Mouse (Mus musculus) neural tube, embryonic 14.5 days (tissue): ENCODE data around the gene 1700020N01Rik. TPM values are rescaled to one million over a fixed set of nuclear protein-coding genes. Genes with fewer than 3 reads are reported as not detected.

Experiments
- ATAC-seq: fragments of 200-750 bp; cut with Nextera tagmentation; 2 replicates; pipeline ENCODE4 v1.8.0; 2017; ENCODE audit warnings: low read depth, mild to moderate bottlenecking, moderate TSS enrichment, moderate library complexity
- H3K27ac ChIP-seq: fragments of 300-500 bp; sonication (generic); 2 replicates; pipeline ENCODE4 v1.5.1; 2014; ENCODE audit warnings: low read depth, mild to moderate bottlenecking, control low read depth, low read length, moderate library complexity, mixed read lengths
- H3K27me3 ChIP-seq: fragments of 300-500 bp; sonication (generic); 2 replicates; pipeline ENCODE4 v1.6.1; 2014; ENCODE audit warnings: low read length; ENCODE audit not compliant: control insufficient read depth, insufficient read depth
- H3K36me3 ChIP-seq: fragments of 300-500 bp; sonication (generic); 2 replicates; pipeline ENCODE4 v1.6.1; 2014; ENCODE audit warnings: low read length, mixed read lengths; ENCODE audit not compliant: control insufficient read depth, insufficient read depth
- H3K4me1 ChIP-seq: fragments of 300-500 bp; sonication (generic); 2 replicates; pipeline ENCODE4 v1.6.1; 2014; ENCODE audit warnings: low read length; ENCODE audit not compliant: control insufficient read depth, insufficient read depth
- H3K4me2 ChIP-seq: fragments of 300-500 bp; sonication (generic); 2 replicates; pipeline ENCODE4 v1.6.1; 2014; ENCODE audit warnings: mild to moderate bottlenecking, low read depth, low read length, control low read depth
- H3K4me3 ChIP-seq: fragments of 300-500 bp; sonication (generic); 2 replicates; pipeline ENCODE4 v1.5.1; 2014; ENCODE audit warnings: low read depth, low read length, control low read depth, mixed read lengths
- H3K9ac ChIP-seq: fragments of 300-500 bp; sonication (generic); replicated peaks from 2 replicates; pipeline ENCODE4 v1.6.1; 2014; ENCODE audit warnings: low read depth, mild to moderate bottlenecking, control low read depth, low read length, mixed read lengths
- H3K9me3 ChIP-seq: fragments of 300-500 bp; sonication (generic); 2 replicates; pipeline ENCODE4 v1.6.1; 2016; ENCODE audit warnings: low read length; ENCODE audit not compliant: control insufficient read depth
- WGBS: fragments of 180-500 bp; shearing (Covaris S2); extraction: QIAGEN DNeasy Blood & Tissue Kit; methylation state at CpG from one replicate; pipeline ENCODE4 v1.1.7; 2014; 5-methylcytosine and 5-hydroxymethylcytosine counted together
- polyA plus RNA-seq: library from polyadenylated mRNA; unstranded; fragments of >200 nt; fragmentation: Nextera tagmentation; extraction: Ambion mirVana; gene quantifications from 2 replicates; pipeline ENCODE4 v1.2.1, GENCODE M21; 2014

The 1700020N01Rik gene
- not detected in 2 replicates for polyA plus RNA-seq

DNA sequence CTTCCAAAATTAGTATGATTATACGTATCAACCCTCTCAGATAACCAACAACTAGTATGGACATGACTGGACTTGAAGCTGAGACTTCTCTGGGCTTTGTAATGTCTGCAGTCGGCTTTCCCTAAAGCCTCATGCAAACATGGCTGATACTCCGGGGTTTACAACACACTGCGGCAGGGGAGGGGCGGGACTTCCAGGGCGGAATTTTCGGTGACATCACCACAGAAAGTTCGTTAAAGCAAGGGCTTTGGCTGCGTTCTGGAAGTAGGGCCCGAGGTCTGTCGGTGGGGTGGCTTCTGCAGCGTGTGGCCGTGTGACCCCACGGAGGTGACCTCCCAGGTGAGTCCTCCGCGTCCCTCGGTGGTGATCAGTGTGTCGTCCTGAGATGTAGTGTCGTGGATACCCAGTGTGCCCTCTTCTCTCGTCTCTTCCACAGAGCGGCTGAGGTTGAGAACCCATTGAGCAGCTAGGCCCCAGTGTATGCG lies at the start of gene 1700020N01Rik:
Gene 1700020N01Rik, plus strand, starts transcription at position 250 of the 485 bp plus-strand sequence.
- H3K27me3 ChIP-seq, result no peaks in the 10 kb centered on the region
- no peaks in the 10 kb centered on the region for H3K36me3 ChIP-seq
- H3K4me1 ChIP-seq, result no peaks in the 10 kb centered on the region
- WGBS, result 96% methylated on average over 22 of the region's 22 CpGs
- H3K9me3 ChIP-seq, result no peaks in the 10 kb centered on the region
- H3K27ac ChIP-seq, result no peak within 1 kb of the TSS
- H3K4me2 ChIP-seq, result no peak within 1 kb of the TSS
- H3K4me3 ChIP-seq, result no peak within 1 kb of the TSS
- H3K9ac ChIP-seq, result no peak within 1 kb of the TSS
- no peak for ATAC-seq

DNA sequence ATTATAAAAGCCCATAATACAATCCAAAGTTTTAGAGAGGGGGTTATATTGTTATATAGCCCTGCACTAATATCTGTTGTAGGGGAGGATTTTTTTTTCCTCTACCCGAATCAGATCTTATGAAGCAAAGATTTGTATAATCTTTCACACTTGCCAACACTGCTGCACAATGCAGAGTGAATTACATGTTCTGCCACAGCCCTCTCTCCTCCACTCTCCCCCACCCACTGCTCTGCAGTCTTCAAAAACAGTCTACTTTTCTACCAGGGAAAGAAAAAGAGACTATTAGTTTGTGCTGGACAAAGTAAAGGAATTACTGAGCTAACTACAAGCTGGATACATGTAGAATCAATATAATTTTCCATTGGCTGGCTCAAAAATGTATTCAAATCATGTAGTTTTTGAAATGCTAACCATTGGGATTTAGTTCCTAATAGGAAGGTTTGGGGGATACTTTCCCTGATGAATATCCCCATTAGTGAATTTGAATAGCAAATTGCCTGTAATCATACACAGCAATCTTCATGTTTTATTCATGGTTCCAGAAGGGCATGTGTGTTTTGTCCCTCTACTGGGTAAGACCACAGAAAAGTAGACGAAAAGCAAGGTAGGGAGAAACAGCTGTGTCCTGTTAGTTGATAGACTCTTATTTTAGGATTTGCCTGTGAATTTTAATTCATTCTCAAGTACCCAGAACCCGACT lies 49.2 kb upstream of the 1700020N01Rik start:
- H3K9me3 ChIP-seq, result no peaks in the 10 kb centered on the region
- H3K9ac ChIP-seq, result no peak overlapping the region
- no peaks in the 10 kb centered on the region for H3K27me3 ChIP-seq
- H3K4me3 ChIP-seq, result no peak overlapping the region
- no peaks in the 10 kb centered on the region for H3K36me3 ChIP-seq
- no peak for ATAC-seq
- H3K27ac ChIP-seq, result no peak overlapping the region
- WGBS, result 56% methylated on average over 3 of the region's 3 CpGs
- no peaks in the 10 kb centered on the region for H3K4me1 ChIP-seq
- no peak overlapping the region for H3K4me2 ChIP-seq

GRCm38 (mm10) chr10:21544721-21545120 lies 48.2 kb upstream of the 1700020N01Rik start:
- Histone ChIP-seq H3K27ac (no peak overlapping the region), H3K4me2 (no peak overlapping the region), H3K4me3 (no peak overlapping the region), H3K9me3 (no peaks in the 10 kb centered on the region), H3K27me3 (no peaks in the 10 kb centered on the region), H3K9ac (no peak overlapping the region), H3K4me1 (no peaks in the 10 kb centered on the region), H3K36me3 (no peaks in the 10 kb centered on the region)
- ATAC-seq, result no peak
- 94% methylated on average over 4 of the region's 4 CpGs for WGBS

DNA sequence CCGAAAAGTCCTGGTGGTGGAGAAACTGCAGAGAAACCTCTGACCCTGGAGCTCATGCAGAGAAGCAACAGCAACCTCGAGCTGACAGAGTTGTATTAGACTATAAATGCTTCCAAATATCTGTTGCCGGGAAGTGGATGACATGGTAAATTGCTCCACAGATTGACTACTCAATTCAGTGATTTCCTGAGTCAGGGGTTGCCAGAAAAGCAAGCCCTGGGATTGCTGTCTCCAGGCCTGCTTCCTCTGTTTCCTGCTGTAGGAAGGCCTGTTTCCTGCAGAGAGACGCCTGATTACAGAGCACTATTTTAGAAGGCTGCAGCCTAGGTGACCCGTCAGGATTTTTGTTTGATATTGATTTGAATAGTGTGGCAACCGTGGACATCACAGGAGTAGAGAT lies 47.5 kb upstream of the 1700020N01Rik start:
- Histone ChIP-seq H3K4me2 (no peak overlapping the region), H3K27ac (no peak overlapping the region), H3K9me3 (no peaks in the 10 kb centered on the region), H3K36me3 (no peaks in the 10 kb centered on the region), H3K4me1 (no peaks in the 10 kb centered on the region), H3K9ac (no peak overlapping the region), H3K27me3 (no peaks in the 10 kb centered on the region), H3K4me3 (no peak overlapping the region)
- 39% methylated on average over 6 of the region's 6 CpGs for WGBS
- no peak for ATAC-seq

DNA sequence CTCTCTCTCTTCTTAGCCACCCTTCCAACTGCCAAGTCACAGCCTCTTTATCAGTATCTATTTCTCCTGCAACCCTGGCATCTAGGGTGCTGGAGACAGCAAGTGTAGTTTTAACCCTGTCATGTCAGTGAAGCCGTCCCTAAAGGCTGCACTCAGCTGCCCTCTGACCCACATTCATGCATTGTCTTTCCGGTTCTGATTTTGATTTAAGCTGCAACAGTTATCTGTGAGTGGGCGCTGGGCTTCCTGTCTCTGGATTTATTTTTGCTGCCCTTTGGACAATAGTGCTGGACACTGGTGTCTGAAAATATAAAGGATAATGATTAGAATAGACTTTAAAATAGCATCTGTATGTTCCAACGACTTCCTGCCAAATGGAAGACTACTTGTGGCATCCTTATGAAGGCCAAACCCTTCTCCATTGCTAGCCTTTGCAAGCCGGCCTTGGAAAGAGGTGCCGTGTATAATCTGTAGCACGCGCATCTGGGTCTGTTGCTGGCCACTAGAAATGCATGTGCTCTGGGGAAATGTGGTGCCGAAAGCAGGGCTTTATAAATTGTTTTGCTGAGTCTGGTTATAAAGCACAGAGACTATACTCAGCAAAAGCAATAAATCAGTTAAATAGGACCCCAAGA lies 44.0 kb upstream of the 1700020N01Rik start:
- Histone ChIP-seq H3K36me3 (no peaks in the 10 kb centered on the region), H3K4me3 (no peak overlapping the region), H3K27ac (no peak overlapping the region), H3K9ac (no peak overlapping the region), H3K9me3 (no peaks in the 10 kb centered on the region), H3K27me3 (no peaks in the 10 kb centered on the region), H3K4me2 (no peak overlapping the region), H3K4me1 (no peaks in the 10 kb centered on the region)
- WGBS, result 66% methylated on average over 9 of the region's 9 CpGs
- ATAC-seq, result no peak

DNA sequence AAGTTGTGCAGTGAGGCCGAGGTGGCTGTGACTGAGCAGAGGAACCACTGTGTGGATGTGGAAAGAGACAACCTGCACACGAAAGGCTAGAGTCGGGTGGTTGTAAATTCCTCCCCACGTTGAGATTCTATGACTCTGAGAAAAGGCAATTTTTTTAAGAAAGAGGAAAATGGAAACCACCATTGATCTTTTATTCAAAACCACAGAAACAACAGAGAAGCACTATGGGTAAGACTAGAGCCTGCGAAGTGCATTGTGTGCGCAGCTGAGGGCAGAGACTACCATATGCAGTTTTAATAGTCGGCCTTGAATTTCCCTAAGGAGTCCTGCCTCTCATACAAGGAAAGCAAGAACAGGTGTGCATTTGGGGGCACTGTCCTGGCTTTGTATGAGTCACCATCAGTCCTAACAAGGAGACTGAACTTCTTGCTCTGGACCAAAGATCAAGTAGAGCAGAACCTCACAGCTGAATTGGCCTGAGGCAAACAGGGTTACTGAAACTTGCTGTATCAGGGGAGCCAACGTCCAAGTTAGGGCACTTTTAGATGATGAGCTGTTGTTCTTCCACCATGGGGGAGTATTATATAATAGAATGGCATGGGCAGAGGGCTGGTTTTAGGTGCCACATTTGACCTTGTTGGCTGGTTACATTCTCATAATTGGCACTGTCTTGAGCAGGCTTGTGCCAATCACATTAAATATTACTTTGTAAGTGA lies 39.8 kb upstream of the 1700020N01Rik start:
- Histone ChIP-seq H3K4me3 (no peak overlapping the region), H3K27me3 (no peaks in the 10 kb centered on the region), H3K27ac (no peak overlapping the region), H3K9me3 (no peaks in the 10 kb centered on the region), H3K36me3 (no peaks in the 10 kb centered on the region), H3K4me1 (no peaks in the 10 kb centered on the region), H3K4me2 (no peak overlapping the region), H3K9ac (no peak overlapping the region)
- WGBS, result 83% methylated on average over 8 of the region's 8 CpGs
- ATAC-seq, result no peak

- H3K9me3 ChIP-seq, result no peaks in the 10 kb centered on the region
- ATAC-seq, result no peak
- 93% methylated on average over 4 of the region's 4 CpGs for WGBS
Measured at GRCm38 (mm10) chr10:21553683-21554035, 39.3 kb upstream of the 1700020N01Rik start.

DNA sequence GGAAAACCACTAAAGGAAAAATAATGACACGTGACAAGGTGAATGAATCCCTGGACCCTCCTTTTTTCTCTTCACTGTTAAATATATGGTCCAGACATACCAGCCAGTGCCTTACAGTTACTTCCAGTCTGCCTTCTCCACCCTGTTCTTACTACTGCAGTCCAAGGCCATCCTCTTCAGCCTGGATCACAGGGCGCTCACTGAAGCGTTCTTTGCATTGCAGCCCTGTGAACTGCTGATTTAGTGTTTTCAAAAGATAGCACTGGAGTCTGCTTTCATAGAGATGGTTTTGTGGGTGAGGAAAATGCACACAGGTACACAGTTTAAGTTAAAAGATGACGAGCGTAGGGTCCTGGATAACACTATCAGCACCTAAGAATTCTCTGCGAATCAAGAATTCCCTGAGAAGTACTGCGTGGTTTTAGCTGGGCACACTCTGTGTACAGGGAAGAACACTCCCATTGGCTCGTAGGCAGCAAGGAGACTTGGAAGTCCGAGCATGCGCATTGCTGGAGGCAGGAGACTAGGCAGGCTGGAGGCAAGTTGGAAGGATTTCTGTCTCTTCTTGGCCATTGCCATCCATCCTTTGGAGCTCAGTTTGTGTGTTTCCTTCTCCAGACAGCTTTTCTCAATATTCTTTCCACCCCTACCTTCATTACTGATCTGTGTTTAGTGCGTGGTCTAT lies 37.9 kb upstream of the 1700020N01Rik start:
- Histone ChIP-seq H3K27ac (no peak overlapping the region), H3K9me3 (no peaks in the 10 kb centered on the region), H3K36me3 (no peaks in the 10 kb centered on the region), H3K27me3 (no peaks in the 10 kb centered on the region), H3K4me2 (no peak overlapping the region), H3K9ac (no peak overlapping the region), H3K4me1 (no peaks in the 10 kb centered on the region), H3K4me3 (no peak overlapping the region)
- WGBS, result 88% methylated on average over 11 of the region's 11 CpGs
- no peak for ATAC-seq

More at GRCm38 (mm10) chr10:21553683-21554035, 39.3 kb upstream of the 1700020N01Rik start:
- Histone ChIP-seq H3K4me2 (no peak overlapping the region), H3K36me3 (no peaks in the 10 kb centered on the region), H3K9ac (no peak overlapping the region), H3K27me3 (no peaks in the 10 kb centered on the region), H3K4me3 (no peak overlapping the region), H3K4me1 (no peaks in the 10 kb centered on the region), H3K27ac (no peak overlapping the region)
